9 mouse cellular contexts compared by ENCODE assay signal in the genomic region with DNA sequence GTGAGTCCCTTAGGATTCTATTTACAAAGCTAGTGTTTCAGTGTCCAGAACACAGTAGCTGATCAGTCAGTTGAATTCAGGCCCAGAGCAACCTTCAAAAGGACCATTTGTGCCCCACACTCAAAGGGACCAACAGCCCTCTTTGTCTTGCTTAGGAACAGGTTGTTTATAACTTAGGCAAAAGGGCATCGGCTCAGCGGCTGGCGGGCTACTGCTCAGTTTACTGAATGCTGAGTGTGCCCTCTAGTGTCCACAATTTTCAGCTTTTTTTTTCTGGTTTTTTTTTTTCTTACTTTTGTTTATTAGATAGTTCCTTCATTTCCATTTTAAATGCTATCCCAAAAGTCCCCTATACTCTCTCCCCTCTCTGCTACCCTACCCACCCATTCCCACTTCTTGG. TPM values are rescaled to one million over a fixed set of nuclear protein-coding genes. Genes with fewer than 3 reads are reported as not detected.
DNase-seq lines count a peak whose midpoint lies in the region; ATAC-seq and TF ChIP-seq lines count a peak whose summit lies in the region.
"Had no signal": no experiment of that assay in that cellular context is flagged by ENCODE, and none has a peak within 500 bp of the region (broad histone marks: within the 10 kb centered on the region; RNA-seq: fewer than 3 reads in every experiment).

No protein-coding gene starts in this region.

- H3K4me3 ChIP-seq in intestine, postnatal 0 days (ENCODE audit: low read depth, low read length), result no peak overlapping the region
- no peak overlapping the region for H3K4me3 ChIP-seq in intestine, embryonic 16.5 days (ENCODE audit: low read length)
- H3K4me3 ChIP-seq in bone marrow, adult 2 months (replicated peaks; ENCODE audit: control insufficient read depth, low read depth, low read length), result no peak overlapping the region
- H3K4me3 ChIP-seq: limb, embryonic 15.5 days had no signal

- H3K4me2 ChIP-seq in intestine, postnatal 0 days (replicated peaks; ENCODE audit: low read depth), result no peak overlapping the region
- no peak overlapping the region for H3K4me2 ChIP-seq in intestine, embryonic 16.5 days (ENCODE audit: low read depth, low read length)
- H3K4me2 ChIP-seq: limb, embryonic 15.5 days had no signal

- no peak for TF ChIP-seq POLR2A in bone marrow, adult 2 months (IDR thresholded peaks at IDR 0.05; ENCODE audit: borderline replicate concordance, control insufficient read depth, low read depth, low read length)

- TF ChIP-seq CTCF in intestine, postnatal 0 days (IDR thresholded peaks at IDR 0.05; ENCODE audit: low read depth), result peak; percentile 56
- TF ChIP-seq CTCF in bone marrow, adult 2 months (IDR thresholded peaks at IDR 0.05; ENCODE audit: control insufficient read depth, insufficient read depth, low read length), result peak; percentile 41; the same call in 1 of the 2 replicates

- no peak overlapping the region for H3K27ac ChIP-seq in intestine, postnatal 0 days (ENCODE audit: low read depth, low read length)
- H3K27ac ChIP-seq in intestine, embryonic 16.5 days (ENCODE audit: low read length), result no peak overlapping the region
- no peak overlapping the region for H3K27ac ChIP-seq in bone marrow, adult 2 months (ENCODE audit: control insufficient read depth, insufficient read depth, low read depth, low read length, poor library complexity)
- H3K27ac ChIP-seq: limb, embryonic 15.5 days had no signal

- DNase-seq in ES-CJ7 (ENCODE audit: low read depth, low spot score), result peak; percentile 22
- DNase-seq in left cerebral cortex, postnatal 25 days (ENCODE audit: low spot score in 2 of 2), result peak; percentile 11 to 17
- DNase-seq in telencephalon, adult 2 months (ENCODE audit: low read depth, low spot score), result peak; percentile 8
- DNase-seq in gastrocnemius, postnatal 14 days, result no peak

- no peaks in the 10 kb centered on the region for H3K4me1 ChIP-seq in intestine, postnatal 0 days (replicated peaks; ENCODE audit: control insufficient read depth, insufficient read depth, low read length)
- no peaks in the 10 kb centered on the region for H3K4me1 ChIP-seq in intestine, embryonic 16.5 days (ENCODE audit: control insufficient read depth, insufficient read depth, low read length)
- H3K4me1 ChIP-seq in bone marrow, adult 2 months (ENCODE audit: control insufficient read depth, insufficient read depth, low read length), result peaks cover 1% of the 10 kb centered on the region; the same call in 1 of the 2 replicates
- H3K4me1 ChIP-seq: limb, embryonic 15.5 days had no signal

- no peak overlapping the region for H3K9ac ChIP-seq in intestine, postnatal 0 days (ENCODE audit: low read depth, low read length)
- no peak overlapping the region for H3K9ac ChIP-seq in intestine, embryonic 16.5 days (ENCODE audit: low read depth, low read length)
- H3K9ac ChIP-seq: limb, embryonic 15.5 days had no signal

- intact Hi-C loops in left cerebral cortex, postnatal 25 days (cut with DNase I), result loop anchor here (2.0 to 5.0 kb wide), 2 partner anchors 832 to 849 kb away; no protein-coding TSS in a partner anchor
- intact Hi-C loops in gastrocnemius, postnatal 14 days (cut with DNase I; ENCODE audit: low total_unique reads), result no loop called here

- no peaks in the 10 kb centered on the region for H3K36me3 ChIP-seq in intestine, postnatal 0 days (ENCODE audit: control insufficient read depth, insufficient read depth)
- no peaks in the 10 kb centered on the region for H3K36me3 ChIP-seq in intestine, embryonic 16.5 days (ENCODE audit: control insufficient read depth, insufficient read depth, low read length)
- H3K36me3 ChIP-seq: limb, embryonic 15.5 days had no signal

- WGBS in intestine, postnatal 0 days, result 16% methylated on average over 3 of the region's 3 CpGs
- WGBS in intestine, embryonic 16.5 days, result 13% methylated on average over 3 of the region's 3 CpGs
- WGBS in bone marrow, adult 2 months, result 8% methylated on average over 3 of the region's 3 CpGs

- no peak for ATAC-seq in intestine, postnatal 0 days
- no peak for ATAC-seq in intestine, embryonic 16.5 days
- peak; percentile 65 for ATAC-seq in frontal cortex, adult (ENCODE audit: low TSS enrichment)

- no peaks in the 10 kb centered on the region for H3K9me3 ChIP-seq in intestine, postnatal 0 days (ENCODE audit: control insufficient read depth)
- H3K9me3 ChIP-seq in intestine, embryonic 16.5 days (ENCODE audit: control insufficient read depth, low read length), result no peaks in the 10 kb centered on the region
- H3K9me3 ChIP-seq: limb, embryonic 15.5 days had no signal

- no peaks in the 10 kb centered on the region for H3K27me3 ChIP-seq in intestine, postnatal 0 days (replicated peaks; ENCODE audit: control insufficient read depth, insufficient read depth, low read length)
- no peaks in the 10 kb centered on the region for H3K27me3 ChIP-seq in intestine, embryonic 16.5 days (replicated peaks; ENCODE audit: control insufficient read depth, insufficient read depth, low read length)
- H3K27me3 ChIP-seq: limb, embryonic 15.5 days had no signal

RNA-seq across cellular contexts. Expression of a gene that starts 27.4 kb away (rescaled TPM):
- 0.51 and 0.93 TPM in 2 replicates for polyA plus RNA-seq in intestine, postnatal 0 days (2015; fragmentation: Nextera tagmentation; extraction: Ambion mirVana)
- 0.28 and 0.29 TPM in 2 replicates for polyA plus RNA-seq in intestine, embryonic 16.5 days (2015; fragmentation: Nextera tagmentation; extraction: Ambion mirVana)
- 0.36 and 1.3 TPM in 2 replicates for polyA plus RNA-seq in bone marrow, adult 2 months (2011; ENCODE audit: insufficient read depth, insufficient read length, low replicate concordance, missing spikeins)
- total RNA-seq in left cerebral cortex, postnatal 25 days (2021), result under 1 TPM; 0.34 to 0.41 TPM
- not detected for total RNA-seq in gastrocnemius, postnatal 14 days (2021)
- polyA plus RNA-seq: limb, embryonic 15.5 days had no signal
